Comparison of ENCODE assay signal across 24 mouse cellular contexts in the genomic region with DNA sequence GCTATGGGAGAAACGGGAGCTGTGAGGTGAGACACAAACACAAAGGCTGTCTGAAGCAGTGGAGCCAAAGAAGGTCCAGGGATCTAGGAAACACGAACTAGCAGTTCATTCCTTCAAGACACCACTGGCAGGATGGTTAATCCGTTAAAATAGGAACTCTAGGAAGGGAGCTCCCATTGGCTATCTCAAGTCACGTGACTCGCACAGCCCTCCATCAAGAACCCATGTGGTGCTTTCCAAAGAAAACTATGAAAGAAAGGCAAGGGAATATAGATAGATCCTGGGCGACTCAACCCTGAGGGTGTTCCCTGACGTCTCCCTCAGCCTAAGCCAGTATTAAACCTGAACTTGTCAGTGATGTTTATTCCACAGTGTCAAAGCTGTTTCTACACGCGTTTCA.
"Had no signal": no experiment of that assay in that cellular context is flagged by ENCODE, and none has a peak within 500 bp of the region (broad histone marks: within the 10 kb centered on the region; RNA-seq: fewer than 3 reads in every experiment).

No protein-coding gene starts in this region.

- H3K9me3 ChIP-seq: liver, embryonic 15.5 days; lung, embryonic 15.5 days; midbrain, embryonic 13.5 days; midbrain, embryonic 15.5 days; neural tube, embryonic 15.5 days; stomach, embryonic 15.5 days had no signal

- ATAC-seq: liver, postnatal 0 days; lung, postnatal 0 days; midbrain, embryonic 13.5 days; midbrain, embryonic 15.5 days had no signal

- H3K36me3 ChIP-seq: liver, embryonic 15.5 days; lung, embryonic 15.5 days; midbrain, embryonic 13.5 days; midbrain, embryonic 15.5 days; neural tube, embryonic 13.5 days; neural tube, embryonic 15.5 days; stomach, embryonic 15.5 days had no signal

- DNase-seq: liver, postnatal 0 days; lung, adult 2 months; lung, postnatal 14 days; lung, postnatal 36 days; retina, postnatal 1 day; right cerebral cortex, adult 18-20 months; right cerebral cortex, postnatal 25 days; right cerebral cortex, postnatal 4 days; thymus, adult 18-20 months; thymus, postnatal 14 days; thymus, postnatal 36 days had no signal

- H3K27ac ChIP-seq: liver, embryonic 15.5 days; lung, embryonic 15.5 days; macrophage; midbrain, embryonic 13.5 days; midbrain, embryonic 15.5 days; neural tube, embryonic 13.5 days; neural tube, embryonic 15.5 days; stomach, embryonic 15.5 days; stomach, postnatal 0 days had no signal

- H3K4me3 ChIP-seq: liver, embryonic 15.5 days; lung, embryonic 15.5 days; megakaryocyte, embryonic 14.5 days; midbrain, embryonic 13.5 days; midbrain, embryonic 15.5 days; myocyte; neural tube, embryonic 13.5 days; neural tube, embryonic 15.5 days; stomach, embryonic 15.5 days had no signal

- H3K4me2 ChIP-seq: liver, embryonic 15.5 days; lung, embryonic 15.5 days; midbrain, embryonic 11.5 days; midbrain, embryonic 13.5 days; midbrain, embryonic 15.5 days; neural tube, embryonic 13.5 days; neural tube, embryonic 15.5 days; stomach, embryonic 15.5 days had no signal

- H3K27me3 ChIP-seq: liver, embryonic 15.5 days; lung, embryonic 15.5 days; megakaryocyte, embryonic 14.5 days; midbrain, embryonic 13.5 days; midbrain, embryonic 15.5 days; neural tube, embryonic 13.5 days; neural tube, embryonic 15.5 days; stomach, embryonic 15.5 days had no signal

- H3K9ac ChIP-seq: liver, embryonic 15.5 days; liver, postnatal 0 days; lung, embryonic 15.5 days; midbrain, embryonic 13.5 days; midbrain, embryonic 15.5 days; neural tube, embryonic 13.5 days; neural tube, embryonic 15.5 days; stomach, embryonic 15.5 days had no signal

- H3K4me1 ChIP-seq: liver, embryonic 15.5 days; midbrain, embryonic 13.5 days; midbrain, embryonic 15.5 days; stomach, embryonic 15.5 days had no signal
